Mouse (Mus musculus): Measurements from ENCODE around the gene Rdh5. TPM values are rescaled to one million over a fixed set of nuclear protein-coding genes. Genes with fewer than 3 reads are reported as not detected.
A peak's percentile ranks its signal among the peaks of the same experiment; 100 is the strongest.

The Rdh5 gene
- total and polyA plus RNA-seq, 2 experiments from 2014 or later = 7.6 to 9.3 TPM

GRCm38 (mm10) chr10:128921251-128921650, 1.4 kb downstream of the Rdh5 start:
- H3K4me1 ChIP-seq (ENCODE audit: control insufficient read depth, insufficient read depth) = peaks cover 21% of the 10 kb centered on the region
- no peak overlapping the region for H3K4me3 ChIP-seq (ENCODE audit: low read depth, low read length)
- no peak overlapping the region for H3K9ac ChIP-seq (replicated peaks; ENCODE audit: low read depth, low read length)
- 75% methylated on average over 1 of the region's 1 CpGs for WGBS
- H3K4me2 ChIP-seq (ENCODE audit: low read depth, low read length) = no peak overlapping the region
- ATAC-seq (ENCODE audit: insufficient read depth, low read depth) = no peak
- H3K27me3 ChIP-seq (ENCODE audit: control insufficient read depth, insufficient read depth, low read length) = no peaks in the 10 kb centered on the region
- peak overlapping the region; percentile 91 for H3K27ac ChIP-seq (ENCODE audit: low read depth)
- TF ChIP-seq CTCF (IDR thresholded peaks at IDR 0.05; ENCODE audit: low read depth) (no peak), EP300 (IDR thresholded peaks at IDR 0.05; ENCODE audit: low read depth) (no peak)
- DNase-seq (ENCODE audit: low spot score) = no peak
- peaks cover 18% of the 10 kb centered on the region for H3K36me3 ChIP-seq (replicated peaks; ENCODE audit: control insufficient read depth, insufficient read depth, low read length)
- H3K9me3 ChIP-seq (replicated peaks; ENCODE audit: control insufficient read depth, low read length) = no peaks in the 10 kb centered on the region

GRCm38 (mm10) chr10:128920736-128921161, 1.9 kb downstream of the Rdh5 start:
- H3K4me2 ChIP-seq (ENCODE audit: low read depth, low read length) = no peak overlapping the region
- H3K27ac ChIP-seq (ENCODE audit: low read depth) = peak overlapping the region; percentile 91
- no peaks in the 10 kb centered on the region for H3K27me3 ChIP-seq (ENCODE audit: control insufficient read depth, insufficient read depth, low read length)
- TF ChIP-seq EP300 (IDR thresholded peaks at IDR 0.05; ENCODE audit: low read depth) (no peak), CTCF (IDR thresholded peaks at IDR 0.05; ENCODE audit: low read depth) (no peak)
- no peak overlapping the region for H3K4me3 ChIP-seq (ENCODE audit: low read depth, low read length)
- no peak overlapping the region for H3K9ac ChIP-seq (replicated peaks; ENCODE audit: low read depth, low read length)
- ATAC-seq (ENCODE audit: insufficient read depth, low read depth) (no peak), DNase-seq (ENCODE audit: low spot score) (no peak)
- H3K4me1 ChIP-seq (ENCODE audit: control insufficient read depth, insufficient read depth) = peaks cover 21% of the 10 kb centered on the region
- WGBS = 46% methylated on average over 3 of the region's 3 CpGs
- no peaks in the 10 kb centered on the region for H3K9me3 ChIP-seq (replicated peaks; ENCODE audit: control insufficient read depth, low read length)
- peaks cover 21% of the 10 kb centered on the region for H3K36me3 ChIP-seq (replicated peaks; ENCODE audit: control insufficient read depth, insufficient read depth, low read length)

GRCm38 (mm10) chr10:128919966-128920365, 2.7 kb downstream of the Rdh5 start:
- Histone ChIP-seq H3K9me3 (replicated peaks; ENCODE audit: control insufficient read depth, low read length) (no peaks in the 10 kb centered on the region), H3K4me3 (ENCODE audit: low read depth, low read length) (no peak overlapping the region), H3K9ac (replicated peaks; ENCODE audit: low read depth, low read length) (no peak overlapping the region), H3K4me1 (ENCODE audit: control insufficient read depth, insufficient read depth) (peaks cover 21% of the 10 kb centered on the region), H3K27ac (ENCODE audit: low read depth) (peak overlapping the region; percentile 91), H3K27me3 (ENCODE audit: control insufficient read depth, insufficient read depth, low read length) (no peaks in the 10 kb centered on the region), H3K36me3 (replicated peaks; ENCODE audit: control insufficient read depth, insufficient read depth, low read length) (peaks cover 21% of the 10 kb centered on the region), H3K4me2 (ENCODE audit: low read depth, low read length) (no peak overlapping the region)
- DNase-seq (ENCODE audit: low spot score) (no peak), ATAC-seq (ENCODE audit: insufficient read depth, low read depth) (no peak)
- 72% methylated on average over 7 of the region's 7 CpGs for WGBS
- TF ChIP-seq CTCF (IDR thresholded peaks at IDR 0.05; ENCODE audit: low read depth) (no peak), EP300 (IDR thresholded peaks at IDR 0.05; ENCODE audit: low read depth) (no peak)

- 0 out of 2 replicates have a peak overlapping the region, but pooled peaks have one; percentile 26 for H3K9ac ChIP-seq (replicated peaks; ENCODE audit: low read depth, low read length)
- peaks cover 27% of the 10 kb centered on the region for H3K36me3 ChIP-seq (replicated peaks; ENCODE audit: control insufficient read depth, insufficient read depth, low read length)
- H3K4me2 ChIP-seq (ENCODE audit: low read depth, low read length) = no peak overlapping the region
- no peaks in the 10 kb centered on the region for H3K27me3 ChIP-seq (ENCODE audit: control insufficient read depth, insufficient read depth, low read length)
- peaks cover 20% of the 10 kb centered on the region for H3K4me1 ChIP-seq (ENCODE audit: control insufficient read depth, insufficient read depth)
- WGBS = 33% methylated on average over 6 of the region's 6 CpGs
- no peak overlapping the region for H3K4me3 ChIP-seq (ENCODE audit: low read depth, low read length)
- no peak for TF ChIP-seq EP300 (IDR thresholded peaks at IDR 0.05; ENCODE audit: low read depth)
- no peak for TF ChIP-seq CTCF (IDR thresholded peaks at IDR 0.05; ENCODE audit: low read depth)
- ATAC-seq (ENCODE audit: insufficient read depth, low read depth) (no peak), DNase-seq (ENCODE audit: low spot score) (no peak)
- H3K9me3 ChIP-seq (replicated peaks; ENCODE audit: control insufficient read depth, low read length) = no peaks in the 10 kb centered on the region
- H3K27ac ChIP-seq (ENCODE audit: low read depth) = peak overlapping the region; percentile 22; the same call in 1 of the 2 replicates
Observed at GRCm38 (mm10) chr10:128919203-128919631, 3.5 kb downstream of the Rdh5 start.

- H3K27ac ChIP-seq (ENCODE audit: low read depth) = no peak overlapping the region; the same call in 1 of the 2 replicates
- no peaks in the 10 kb centered on the region for H3K27me3 ChIP-seq (ENCODE audit: control insufficient read depth, insufficient read depth, low read length)
- no peak for ATAC-seq (ENCODE audit: insufficient read depth, low read depth)
- DNase-seq (ENCODE audit: low spot score) = no peak
- H3K36me3 ChIP-seq (replicated peaks; ENCODE audit: control insufficient read depth, insufficient read depth, low read length) = peaks cover 30% of the 10 kb centered on the region
- H3K9ac ChIP-seq (replicated peaks; ENCODE audit: low read depth, low read length) = no peak overlapping the region
- TF ChIP-seq CTCF (IDR thresholded peaks at IDR 0.05; ENCODE audit: low read depth) (no peak), EP300 (IDR thresholded peaks at IDR 0.05; ENCODE audit: low read depth) (no peak)
- no peak overlapping the region for H3K4me2 ChIP-seq (ENCODE audit: low read depth, low read length)
- H3K9me3 ChIP-seq (replicated peaks; ENCODE audit: control insufficient read depth, low read length) = no peaks in the 10 kb centered on the region
- no peak overlapping the region for H3K4me3 ChIP-seq (ENCODE audit: low read depth, low read length)
- WGBS = 50% methylated on average over 7 of the region's 7 CpGs
- H3K4me1 ChIP-seq (ENCODE audit: control insufficient read depth, insufficient read depth) = peaks cover 12% of the 10 kb centered on the region
Observed at GRCm38 (mm10) chr10:128918246-128918645, 4.4 kb downstream of the Rdh5 start.

- no peak overlapping the region for H3K27ac ChIP-seq (ENCODE audit: low read depth)
- 87% methylated on average over 6 of the region's 6 CpGs for WGBS
- H3K9me3 ChIP-seq (replicated peaks; ENCODE audit: control insufficient read depth, low read length) = no peaks in the 10 kb centered on the region
Observed at GRCm38 (mm10) chr10:128917400-128917799, 5.3 kb downstream of the Rdh5 start.

More at GRCm38 (mm10) chr10:128917400-128917799, 5.3 kb downstream of the Rdh5 start:
- Histone ChIP-seq H3K27me3 (ENCODE audit: control insufficient read depth, insufficient read depth, low read length) (no peaks in the 10 kb centered on the region), H3K4me2 (ENCODE audit: low read depth, low read length) (no peak overlapping the region), H3K36me3 (replicated peaks; ENCODE audit: control insufficient read depth, insufficient read depth, low read length) (peaks cover 32% of the 10 kb centered on the region), H3K4me1 (ENCODE audit: control insufficient read depth, insufficient read depth) (peaks cover 7% of the 10 kb centered on the region), H3K4me3 (ENCODE audit: low read depth, low read length) (no peak overlapping the region), H3K9ac (replicated peaks; ENCODE audit: low read depth, low read length) (no peak overlapping the region)
- DNase-seq (ENCODE audit: low spot score) = no peak
- no peak for ATAC-seq (ENCODE audit: insufficient read depth, low read depth)
- no peak for TF ChIP-seq CTCF (IDR thresholded peaks at IDR 0.05; ENCODE audit: low read depth)
- TF ChIP-seq EP300 (IDR thresholded peaks at IDR 0.05; ENCODE audit: low read depth) = no peak

Data from heart, postnatal 0 days (tissue).